Mouse (Mus musculus) CH12.LX (cell line): ENCODE measurements around the gene Gstp2. TPM values are rescaled to one million over a fixed set of nuclear protein-coding genes. Genes with fewer than 3 reads are reported as not detected.

Experiments used
- DNase-seq: peaks from one replicate; pipeline ENCODE4 v3.0.0-alpha.2; 2013; ENCODE audit errors: extremely low read depth
- H3K27ac ChIP-seq: 2 replicates; pipeline ENCODE4 v1.5.1; 2012; ENCODE audit warnings: low read depth, mild to moderate bottlenecking, control low read depth, moderate library complexity; ENCODE audit not compliant: insufficient read depth
- H3K27me3 ChIP-seq: replicated peaks from 2 replicates; pipeline ENCODE3; 2012; ENCODE audit warnings: inconsistent platforms
- H3K36me3 ChIP-seq, 2 experiments: replicated peaks in 1 of 2; 2 replicates each; pipeline versions ENCODE3 to v1.6.1; 2012; ENCODE audit warnings: inconsistent platforms in 1 of 2, low read length in 1 of 2, mild to moderate bottlenecking in 1 of 2, mixed read lengths in 1 of 2, moderate library complexity in 1 of 2; ENCODE audit not compliant: control insufficient read depth in 1 of 2, insufficient read depth in 1 of 2
- H3K4me1 ChIP-seq, 2 experiments: 2 replicates each; pipeline ENCODE4 v1.6.1; 2012; ENCODE audit warnings: inconsistent platforms in 1 of 2, moderate library complexity in 1 of 2; ENCODE audit not compliant: insufficient read depth in 2 of 2, control insufficient read depth in 1 of 2
- H3K4me2 ChIP-seq: 2 replicates; pipeline ENCODE4 v1.6.1; 2012; ENCODE audit warnings: low read depth, mild to moderate bottlenecking, control low read depth; ENCODE audit not compliant: poor library complexity, insufficient read depth, severe bottlenecking
- H3K4me3 ChIP-seq, 3 experiments: fragments of 150-350 bp in 1 of 3; sonication (generic) in 1 of 3; replicated peaks in 1 of 3; 2 replicates each; pipeline versions ENCODE3 to v1.5.1; 2011 to 2012; ENCODE audit warnings: low read depth in 2 of 3, low read length in 2 of 3, mild to moderate bottlenecking in 2 of 3, moderate library complexity in 2 of 3, control low read depth in 1 of 3, improper control_type of control experiment in 1 of 3, inconsistent platforms in 1 of 3, mixed read lengths in 1 of 3; ENCODE audit not compliant: poor library complexity in 1 of 3
- H3K79me2 ChIP-seq: replicated peaks from 2 replicates; pipeline ENCODE4 v1.6.1; 2012; ENCODE audit warnings: mild to moderate bottlenecking, moderate library complexity; ENCODE audit not compliant: control insufficient read depth, poor library complexity, insufficient read depth, severe bottlenecking; ENCODE audit errors: extremely low read depth
- H3K9ac ChIP-seq: 2 replicates; pipeline ENCODE4 v1.6.1; 2012; ENCODE audit warnings: low read depth, mild to moderate bottlenecking, control low read depth, moderate library complexity; ENCODE audit not compliant: insufficient read depth
- H3K9me3 ChIP-seq: replicated peaks from 2 replicates; pipeline ENCODE3; 2012; ENCODE audit warnings: low read length, inconsistent platforms, mixed read lengths
- ELF1 ChIP-seq: IDR thresholded peaks from 2 replicates; pipeline ENCODE4 v1.6.1; 2014; ENCODE audit warnings: low read depth, mild to moderate bottlenecking, inconsistent platforms, low read length, improper control_type of control experiment
- EP300 ChIP-seq: IDR thresholded peaks from 2 replicates; pipeline ENCODE4 v1.6.1; 2011; ENCODE audit warnings: low read length, improper control_type of control experiment
- GABPA ChIP-seq: IDR thresholded peaks from 2 replicates; pipeline ENCODE4 v1.6.1; 2012; ENCODE audit warnings: low read depth, low read length, improper control_type of control experiment, inconsistent platforms; ENCODE audit not compliant: insufficient replicate concordance
- HCFC1 ChIP-seq: IDR thresholded peaks from 2 replicates; pipeline ENCODE4 v1.6.1; 2012; ENCODE audit warnings: low read depth, mild to moderate bottlenecking, inconsistent platforms, low read length, improper control_type of control experiment
- KAT2A ChIP-seq: IDR thresholded peaks from 2 replicates; pipeline ENCODE4 v1.6.1; 2012; ENCODE audit warnings: low read length, improper control_type of control experiment, inconsistent platforms; ENCODE audit not compliant: insufficient replicate concordance
- MAFK ChIP-seq: IDR thresholded peaks from 2 replicates; pipeline ENCODE4 v1.6.1; 2011; ENCODE audit warnings: low read length, improper control_type of control experiment; ENCODE audit not compliant: insufficient replicate concordance
- MXI1 ChIP-seq: IDR thresholded peaks from 2 replicates; pipeline ENCODE4 v1.6.1; 2011; ENCODE audit warnings: mild to moderate bottlenecking, low read depth, low read length, improper control_type of control experiment
- MYC ChIP-seq: IDR thresholded peaks from 2 replicates; pipeline ENCODE4 v1.6.1; 2011; ENCODE audit warnings: low read depth, mild to moderate bottlenecking, improper control_type of control experiment, low read length
- NRF1 ChIP-seq: IDR thresholded peaks from 2 replicates; pipeline ENCODE4 v1.6.1; 2014; ENCODE audit warnings: low read depth, mild to moderate bottlenecking, inconsistent platforms, low read length, improper control_type of control experiment, moderate library complexity
- POLR2A ChIP-seq: IDR thresholded peaks from 2 replicates; pipeline ENCODE4 v1.6.1; 2011; ENCODE audit warnings: low read depth, mild to moderate bottlenecking, improper control_type of control experiment, low read length
- SMC3 ChIP-seq: IDR thresholded peaks from 2 replicates; pipeline ENCODE4 v1.6.1; 2011; ENCODE audit warnings: low read depth, low read length, improper control_type of control experiment
- TBP ChIP-seq: conservative IDR thresholded peaks from 2 replicates; pipeline ENCODE4 v1.6.1; 2011; ENCODE audit warnings: low read depth, low read length, improper control_type of control experiment
- UBTF ChIP-seq: IDR thresholded peaks from 2 replicates; pipeline ENCODE4 v1.6.1; 2012; ENCODE audit warnings: low read depth, mild to moderate bottlenecking, inconsistent platforms, low read length, improper control_type of control experiment, moderate library complexity
- ZKSCAN1 ChIP-seq: IDR thresholded peaks from 2 replicates; pipeline ENCODE4 v1.6.1; 2012; ENCODE audit warnings: low read depth, inconsistent platforms, low read length, improper control_type of control experiment, borderline replicate concordance
- ZNF384 ChIP-seq: IDR thresholded peaks from 2 replicates; pipeline ENCODE4 v1.6.1; 2012; ENCODE audit warnings: low read depth, low read length, improper control_type of control experiment, inconsistent platforms
- dilution Hi-C: fragments of 300-500 bp; cut with MboI; formaldehyde crosslinking; loops from 2 replicates; pipeline ENCODE4 v1.14.3; 2020; ENCODE audit warnings: low sequenced_read_pairs; ENCODE audit not compliant: extremely low pct_unique_long_range_greater_than_20kb, extremely low pct_ligation_motif_present
- in situ Hi-C: fragments of 300-500 bp; cut with MboI; formaldehyde crosslinking; loops from 3 replicates; pipeline ENCODE4 v1.14.3; 2019; ENCODE audit warnings: low sequenced_read_pairs, low pct_ligation_motif_present, low pct_unique_long_range_greater_than_20kb, mixed read lengths
- polyA plus RNA-seq: library from polyadenylated mRNA; unstranded; fragments of >175 nt; gene quantifications from 2 replicates; pipeline ENCODE4 v1.2.1, GENCODE M21; 2012; ENCODE audit warnings: low read depth; ENCODE audit not compliant: insufficient read length
- total RNA-seq, 2 experiments: library from RNA; depleted of rRNA; stranded (reverse); fragments of 300-350 nt in 1 of 2; fragments of >200 nt in 1 of 2; gene quantifications; 2 replicates each; pipeline ENCODE4 v1.2.3; 2012 to 2014

The Gstp2 gene
- total and polyA plus RNA-seq, 3 experiments: 1.4 to 21.1 TPM; not detected in 1

DNA sequence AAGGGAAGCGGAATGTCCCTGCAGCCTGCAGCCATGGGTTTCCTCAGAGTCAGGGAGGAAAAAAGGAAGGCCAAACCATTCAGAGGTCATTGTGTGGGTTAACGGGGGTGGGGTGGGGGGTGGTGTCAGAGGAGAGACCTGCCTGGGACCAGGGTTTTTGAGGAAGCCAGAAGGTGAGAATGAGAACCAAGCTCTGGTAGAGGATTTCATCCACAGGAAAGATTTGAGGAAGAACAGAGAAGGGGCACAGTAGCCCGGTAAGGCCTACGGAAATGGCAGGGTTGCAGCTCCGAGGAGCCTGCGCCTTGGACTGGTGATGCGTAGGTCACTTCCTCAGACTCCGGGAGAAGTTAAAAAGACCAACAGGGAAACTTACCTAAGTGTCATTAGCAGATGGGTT lies 24.9 kb upstream of the Gstp2 start:
- dilution Hi-C loops (no loop called here), in situ Hi-C loops (no loop called here)
- no peak for TF ChIP-seq SMC3
- no peak for TF ChIP-seq TBP
- no peak for TF ChIP-seq GABPA
- TF ChIP-seq MAFK: no peak
- TF ChIP-seq POLR2A: no peak
- no peak for TF ChIP-seq ELF1
- TF ChIP-seq MYC: no peak
- no peak for TF ChIP-seq EP300
- no peak for TF ChIP-seq NRF1
- no peak for TF ChIP-seq ZKSCAN1
- no peak for TF ChIP-seq ZNF384
- TF ChIP-seq KAT2A: no peak
- TF ChIP-seq UBTF: no peak
- TF ChIP-seq MXI1: no peak
- no peaks in the 10 kb centered on the region for H3K36me3 ChIP-seq
- no peak for DNase-seq
- peaks cover 0 to 4% of the 10 kb centered on the region in 2 experiments; a peak in 1 of 4 replicates for H3K4me1 ChIP-seq
- no peak overlapping the region for H3K9ac ChIP-seq
- peaks cover 14% of the 10 kb centered on the region for H3K27me3 ChIP-seq
- H3K4me3 ChIP-seq: no peak overlapping the region
- H3K9me3 ChIP-seq: no peaks in the 10 kb centered on the region
- no peak overlapping the region for H3K4me2 ChIP-seq
- no peaks in the 10 kb centered on the region for H3K79me2 ChIP-seq
- H3K27ac ChIP-seq: no peak overlapping the region

DNA sequence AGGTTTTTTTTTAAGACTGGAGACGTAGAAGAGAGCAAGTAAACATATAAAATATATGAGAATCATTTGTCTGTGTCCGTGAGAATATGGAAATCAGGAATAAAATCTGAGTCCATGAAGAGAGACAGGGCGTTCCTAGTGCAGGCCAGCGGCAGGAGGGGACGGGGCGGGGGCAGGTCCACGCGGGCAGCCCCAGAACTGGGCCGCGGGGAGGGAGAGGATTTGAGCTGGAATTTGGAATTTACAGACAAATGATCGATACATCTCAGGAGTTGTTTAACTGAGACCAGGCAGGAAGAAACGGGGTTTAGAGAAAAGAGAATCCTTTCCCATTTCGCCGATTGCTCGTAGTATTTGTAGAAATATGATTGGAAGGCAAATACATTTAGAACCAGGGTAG lies 24.5 kb upstream of the Gstp2 start:
- TF ChIP-seq GABPA: no peak
- no peak for TF ChIP-seq ZKSCAN1
- no peak for TF ChIP-seq HCFC1
- no peak for TF ChIP-seq MYC
- no peak for TF ChIP-seq POLR2A
- TF ChIP-seq KAT2A: no peak
- DNase-seq: no peak
- peaks cover 0 to 4% of the 10 kb centered on the region in 2 experiments; a peak in 1 of 4 replicates for H3K4me1 ChIP-seq
- no peaks in the 10 kb centered on the region for H3K9me3 ChIP-seq
- H3K4me3 ChIP-seq: no peak overlapping the region
- no peak overlapping the region for H3K4me2 ChIP-seq
- H3K27ac ChIP-seq: no peak overlapping the region
- in situ Hi-C loops: no loop called here
- no peak overlapping the region for H3K9ac ChIP-seq
- H3K79me2 ChIP-seq: no peaks in the 10 kb centered on the region
- H3K36me3 ChIP-seq: no peaks in the 10 kb centered on the region
- peaks cover 11% of the 10 kb centered on the region for H3K27me3 ChIP-seq
- dilution Hi-C loops: no loop called here
